Mouse (Mus musculus): ENCODE results near the gene Macf1. TPM values are rescaled to one million over a fixed set of nuclear protein-coding genes. Genes with fewer than 3 reads are reported as not detected.
A peak's percentile ranks its signal among the peaks of the same experiment; 100 is the strongest.
"Not testable (repeated sequence)": the region's sequence is repeated elsewhere in the genome, so short reads cannot be mapped to it uniquely, and the experiment has no call there.

Macf1 gene
- polyA plus RNA-seq, 1 experiment from 2014 or later = 120 TPM

DNA sequence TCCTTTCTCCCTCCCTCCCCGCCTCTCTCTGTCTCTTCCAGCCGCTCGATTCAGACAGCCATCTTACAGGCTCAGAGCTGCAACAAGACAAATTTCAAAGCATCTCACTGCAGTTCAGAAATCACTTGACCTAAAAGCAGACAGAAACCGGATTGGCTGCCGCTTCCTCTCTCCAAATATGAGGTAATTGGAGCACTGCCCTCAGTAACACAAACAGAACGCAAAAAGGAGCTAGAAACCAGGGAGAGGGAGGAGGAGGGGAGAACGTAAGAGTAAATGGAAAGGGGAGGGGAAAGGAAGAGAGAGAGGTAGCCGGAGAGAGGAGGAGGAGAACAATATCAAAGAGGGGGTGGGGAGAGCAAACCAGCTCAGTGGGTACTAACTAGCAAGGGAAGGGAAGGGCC, 156.6 kb downstream of the Macf1 start:
- Histone ChIP-seq H3K27me3 (ENCODE audit: control insufficient read depth, insufficient read depth, low read length) (no peaks in the 10 kb centered on the region), H3K36me3 (replicated peaks; ENCODE audit: control insufficient read depth, insufficient read depth) (no peaks in the 10 kb centered on the region), H3K9me3 (ENCODE audit: control insufficient read depth, low read length) (no peaks in the 10 kb centered on the region), H3K4me2 (replicated peaks) (peak overlapping the region; percentile 54), H3K9ac (peak overlapping the region; percentile 60), H3K4me1 (replicated peaks; ENCODE audit: control insufficient read depth, insufficient read depth, low read length) (peaks cover 59% of the 10 kb centered on the region), H3K4me3 (replicated peaks; ENCODE audit: low read length) (peak overlapping the region; percentile 31), H3K27ac (peak overlapping the region; percentile 90)
- ATAC-seq (ENCODE audit: low FRiP score) (peak; percentile 75), DNase-seq (ENCODE audit: low spot score) (peak; percentile 63)
- 5% methylated on average over 8 of the region's 8 CpGs for WGBS

- WGBS = 41% methylated on average over 10 of the region's 10 CpGs
- no peak for DNase-seq (ENCODE audit: low spot score)
- ATAC-seq (ENCODE audit: low FRiP score) = peak; percentile 51
Observed at GRCm38 (mm10) chr4:123526779-123527280, 157.3 kb downstream of the Macf1 start.

DNA sequence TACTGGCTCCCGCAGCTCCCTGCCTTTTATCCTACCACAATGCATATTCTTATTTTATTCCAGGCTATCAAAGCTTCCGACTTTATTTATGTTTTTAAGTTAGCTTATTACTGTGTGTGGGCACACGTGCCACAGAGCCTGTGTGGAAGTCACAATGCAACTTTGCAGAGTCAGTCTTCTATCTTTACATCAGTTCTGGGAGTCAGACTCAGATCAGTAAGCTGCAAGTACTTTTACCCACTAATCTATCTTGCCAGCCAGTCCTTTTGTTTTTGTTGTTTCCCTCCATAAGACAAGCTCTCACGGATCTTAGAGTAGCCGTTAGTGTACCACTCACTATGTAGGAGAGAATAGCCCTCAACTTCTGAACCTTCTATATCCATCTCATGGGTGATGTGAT, 159.4 kb downstream of the Macf1 start:
- Histone ChIP-seq H3K9me3 (ENCODE audit: control insufficient read depth, low read length) (no peaks in the 10 kb centered on the region), H3K27me3 (ENCODE audit: control insufficient read depth, insufficient read depth, low read length) (no peaks in the 10 kb centered on the region), H3K4me1 (replicated peaks; ENCODE audit: control insufficient read depth, insufficient read depth, low read length) (peaks cover 59% of the 10 kb centered on the region), H3K4me3 (replicated peaks; ENCODE audit: low read length) (no peak overlapping the region), H3K27ac (no peak overlapping the region), H3K36me3 (replicated peaks; ENCODE audit: control insufficient read depth, insufficient read depth) (no peaks in the 10 kb centered on the region), H3K9ac (no peak overlapping the region), H3K4me2 (replicated peaks) (peak overlapping the region; percentile 54)
- ATAC-seq (ENCODE audit: low FRiP score) (no peak), DNase-seq (ENCODE audit: low spot score) (no peak)
- WGBS = 90% methylated on average over 5 of the region's 5 CpGs

More at GRCm38 (mm10) chr4:123526779-123527280, 157.3 kb downstream of the Macf1 start:
- H3K27ac ChIP-seq = peak overlapping the region; percentile 90
- peak overlapping the region; percentile 54 for H3K4me2 ChIP-seq (replicated peaks)
- H3K36me3 ChIP-seq (replicated peaks; ENCODE audit: control insufficient read depth, insufficient read depth) = no peaks in the 10 kb centered on the region
- no peaks in the 10 kb centered on the region for H3K9me3 ChIP-seq (ENCODE audit: control insufficient read depth, low read length)
- no peaks in the 10 kb centered on the region for H3K27me3 ChIP-seq (ENCODE audit: control insufficient read depth, insufficient read depth, low read length)
- H3K4me3 ChIP-seq (replicated peaks; ENCODE audit: low read length) = peak overlapping the region; percentile 31
- peaks cover 59% of the 10 kb centered on the region for H3K4me1 ChIP-seq (replicated peaks; ENCODE audit: control insufficient read depth, insufficient read depth, low read length)
- peak overlapping the region; percentile 60 for H3K9ac ChIP-seq

DNA sequence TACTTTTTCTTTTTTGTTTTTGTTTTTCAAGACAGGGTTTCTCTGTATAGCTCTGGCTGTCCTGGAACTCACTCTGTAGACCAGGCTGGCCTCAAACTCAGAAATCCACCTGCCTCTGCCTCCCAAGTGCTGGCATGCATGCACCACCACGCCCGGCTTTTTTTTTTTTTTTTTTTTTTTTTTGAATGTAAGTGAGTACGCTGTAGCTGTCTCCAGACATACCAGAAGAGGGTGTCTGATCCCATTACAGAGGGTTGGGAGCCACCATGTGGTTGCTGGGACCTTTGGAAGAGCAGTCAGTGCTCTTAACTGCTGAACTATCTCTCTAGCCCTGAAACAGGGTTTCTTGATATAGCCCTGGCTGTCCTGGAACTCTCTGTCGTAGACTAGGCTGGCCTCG, 164.0 kb downstream of the Macf1 start:
- ATAC-seq (ENCODE audit: low FRiP score); H3K27ac ChIP-seq; DNase-seq (ENCODE audit: low spot score); H3K9ac ChIP-seq; H3K36me3 ChIP-seq (replicated peaks; ENCODE audit: control insufficient read depth, insufficient read depth); H3K4me3 ChIP-seq (replicated peaks; ENCODE audit: low read length); H3K9me3 ChIP-seq (ENCODE audit: control insufficient read depth, low read length); H3K4me2 ChIP-seq (replicated peaks); H3K27me3 ChIP-seq (ENCODE audit: control insufficient read depth, insufficient read depth, low read length): not testable (repeated sequence)
- H3K4me1 ChIP-seq (replicated peaks; ENCODE audit: control insufficient read depth, insufficient read depth, low read length) = peaks cover 22% of the 10 kb centered on the region
- 91% methylated on average over 5 of the region's 5 CpGs for WGBS

- Histone ChIP-seq H3K9me3 (ENCODE audit: control insufficient read depth, low read length) (no peaks in the 10 kb centered on the region), H3K4me1 (replicated peaks; ENCODE audit: control insufficient read depth, insufficient read depth, low read length) (no peaks in the 10 kb centered on the region), H3K36me3 (replicated peaks; ENCODE audit: control insufficient read depth, insufficient read depth) (peaks cover 29% of the 10 kb centered on the region), H3K27ac (no peak overlapping the region), H3K27me3 (ENCODE audit: control insufficient read depth, insufficient read depth, low read length) (no peaks in the 10 kb centered on the region), H3K4me3 (replicated peaks; ENCODE audit: low read length) (no peak overlapping the region), H3K4me2 (replicated peaks) (no peak overlapping the region), H3K9ac (no peak overlapping the region)
- 90% methylated on average over 1 of the region's 1 CpGs for WGBS
- no peak for DNase-seq (ENCODE audit: low spot score)
- ATAC-seq (ENCODE audit: low FRiP score) = no peak
Observed at GRCm38 (mm10) chr4:123515673-123516072, 168.5 kb downstream of the Macf1 start.

DNA sequence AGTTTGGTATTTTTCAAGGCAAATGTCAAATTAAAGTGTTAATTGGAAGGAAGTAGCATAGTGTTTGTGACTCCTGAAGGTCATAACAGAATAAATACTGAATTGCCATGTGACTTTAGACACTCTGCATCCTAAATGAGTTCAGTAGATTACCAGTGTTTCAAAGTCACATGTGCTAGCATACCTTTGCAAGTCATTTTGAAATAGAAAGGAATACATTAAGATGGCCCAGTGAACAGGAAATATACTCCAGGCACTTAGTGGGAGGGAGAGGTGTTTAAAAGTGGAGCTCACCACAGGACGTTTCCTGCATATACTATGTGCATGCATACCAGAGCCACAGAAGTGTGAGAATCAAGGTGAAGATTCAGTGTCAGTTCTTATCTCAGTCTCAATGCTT, 174.0 kb downstream of the Macf1 start:
- Histone ChIP-seq H3K9me3 (ENCODE audit: control insufficient read depth, low read length) (no peaks in the 10 kb centered on the region), H3K4me3 (replicated peaks; ENCODE audit: low read length) (no peak overlapping the region), H3K9ac (no peak overlapping the region), H3K4me2 (replicated peaks) (no peak overlapping the region), H3K27ac (no peak overlapping the region), H3K4me1 (replicated peaks; ENCODE audit: control insufficient read depth, insufficient read depth, low read length) (no peaks in the 10 kb centered on the region), H3K27me3 (ENCODE audit: control insufficient read depth, insufficient read depth, low read length) (no peaks in the 10 kb centered on the region), H3K36me3 (replicated peaks; ENCODE audit: control insufficient read depth, insufficient read depth) (peaks cover 84% of the 10 kb centered on the region)
- 47% methylated on average over 1 of the region's 1 CpGs for WGBS
- DNase-seq (ENCODE audit: low spot score) = no peak
- ATAC-seq (ENCODE audit: low FRiP score) = no peak

- Histone ChIP-seq H3K27ac (no peak overlapping the region), H3K9me3 (ENCODE audit: control insufficient read depth, low read length) (no peaks in the 10 kb centered on the region), H3K36me3 (replicated peaks; ENCODE audit: control insufficient read depth, insufficient read depth) (peaks cover 95% of the 10 kb centered on the region), H3K4me1 (replicated peaks; ENCODE audit: control insufficient read depth, insufficient read depth, low read length) (no peaks in the 10 kb centered on the region), H3K27me3 (ENCODE audit: control insufficient read depth, insufficient read depth, low read length) (no peaks in the 10 kb centered on the region), H3K4me3 (replicated peaks; ENCODE audit: low read length) (no peak overlapping the region), H3K9ac (no peak overlapping the region), H3K4me2 (replicated peaks) (no peak overlapping the region)
- ATAC-seq (ENCODE audit: low FRiP score) (no peak), DNase-seq (ENCODE audit: low spot score) (no peak)
- 92% methylated on average over 3 of the region's 3 CpGs for WGBS
Observed at GRCm38 (mm10) chr4:123489086-123489485, 195.1 kb downstream of the Macf1 start.

DNA sequence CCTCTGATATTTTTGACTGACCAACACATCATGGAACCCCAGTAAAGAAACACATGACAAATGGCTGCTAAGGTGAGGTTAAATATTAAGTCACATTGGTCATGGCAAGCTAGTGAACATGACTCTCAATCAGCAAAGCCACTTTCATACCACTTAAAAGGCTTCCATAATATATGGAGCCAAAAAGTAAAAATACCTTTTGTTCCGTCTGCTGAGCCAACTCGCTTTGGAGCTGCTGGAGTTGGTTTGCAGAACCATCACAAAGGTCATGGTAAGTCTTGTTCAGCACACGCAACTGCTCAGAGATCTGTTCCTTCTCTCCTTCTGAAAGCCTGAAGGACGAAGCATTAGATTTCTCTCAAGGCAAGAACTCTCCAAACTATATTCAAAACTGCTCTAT, 204.2 kb downstream of the Macf1 start:
- ATAC-seq (ENCODE audit: low FRiP score) = no peak

DNA sequence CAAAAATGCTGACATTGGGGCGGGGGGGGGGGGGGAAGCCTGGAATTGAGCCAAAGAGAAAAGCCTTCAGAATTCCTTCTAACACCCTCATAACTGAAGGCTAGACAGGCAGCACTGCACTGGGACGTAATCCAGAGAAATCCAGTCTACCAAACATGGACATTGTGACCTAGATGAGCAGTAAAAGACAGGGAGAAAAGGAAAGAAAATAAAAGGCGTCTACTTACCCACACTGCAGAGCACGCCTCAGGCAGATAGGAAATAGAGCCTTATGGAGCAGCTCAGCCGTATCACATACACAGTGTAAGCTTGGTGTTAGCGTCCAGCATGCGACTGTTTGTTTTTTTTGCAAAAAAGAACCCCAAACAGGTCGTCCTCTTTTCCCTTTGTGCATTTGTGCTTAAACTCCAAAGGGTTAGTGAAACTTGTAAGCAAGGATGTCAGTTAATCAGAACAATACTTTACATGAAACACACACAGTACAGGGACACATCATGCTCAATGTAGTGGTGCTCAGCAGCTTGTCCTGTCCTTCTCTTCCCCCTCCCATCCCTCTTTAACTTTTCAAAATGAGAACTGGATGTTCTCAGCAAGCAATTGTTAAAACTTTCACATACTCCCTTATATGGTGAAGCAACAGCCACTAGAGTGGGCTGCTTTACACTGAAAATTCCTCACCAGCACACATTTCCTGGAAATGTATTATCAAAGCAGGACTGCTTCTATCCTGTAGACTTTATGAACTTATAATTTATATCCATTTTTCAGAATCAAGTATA, 205.3 kb downstream of the Macf1 start:
- Histone ChIP-seq H3K4me1 (replicated peaks; ENCODE audit: control insufficient read depth, insufficient read depth, low read length) (no peaks in the 10 kb centered on the region), H3K4me2 (replicated peaks) (no peak overlapping the region), H3K9me3 (ENCODE audit: control insufficient read depth, low read length) (no peaks in the 10 kb centered on the region), H3K4me3 (replicated peaks; ENCODE audit: low read length) (no peak overlapping the region), H3K27me3 (ENCODE audit: control insufficient read depth, insufficient read depth, low read length) (no peaks in the 10 kb centered on the region), H3K9ac (no peak overlapping the region), H3K36me3 (replicated peaks; ENCODE audit: control insufficient read depth, insufficient read depth) (peaks cover 88% of the 10 kb centered on the region), H3K27ac (no peak overlapping the region)
- WGBS = 82% methylated on average over 8 of the region's 8 CpGs
- DNase-seq (ENCODE audit: low spot score) (no peak), ATAC-seq (ENCODE audit: low FRiP score) (no peak)

More for the DNA sequence above, 204.2 kb downstream of the Macf1 start:
- 98% methylated on average over 4 of the region's 4 CpGs for WGBS
- DNase-seq (ENCODE audit: low spot score) = no peak
- Histone ChIP-seq H3K9me3 (ENCODE audit: control insufficient read depth, low read length) (no peaks in the 10 kb centered on the region), H3K4me2 (replicated peaks) (no peak overlapping the region), H3K4me3 (replicated peaks; ENCODE audit: low read length) (no peak overlapping the region), H3K36me3 (replicated peaks; ENCODE audit: control insufficient read depth, insufficient read depth) (peaks cover 86% of the 10 kb centered on the region), H3K27ac (no peak overlapping the region), H3K27me3 (ENCODE audit: control insufficient read depth, insufficient read depth, low read length) (no peaks in the 10 kb centered on the region), H3K9ac (no peak overlapping the region), H3K4me1 (replicated peaks; ENCODE audit: control insufficient read depth, insufficient read depth, low read length) (no peaks in the 10 kb centered on the region)
